Mouse (Mus musculus) gastrocnemius, postnatal 25 days (tissue): ENCODE data around the gene Mettl27. TPM values are rescaled to one million over a fixed set of nuclear protein-coding genes. Genes with fewer than 3 reads are reported as not detected.

Source experiments
- DNase-seq: peaks from one replicate; pipeline ENCODE4 v3.0.0; 2022
- total RNA-seq, 2 experiments: library from RNA; stranded (reverse); gene quantifications; 1 replicate in 1 of 2; 2 replicates in 1 of 2; pipeline ENCODE4 v1.2.3; 2021

Gene Mettl27
- total RNA-seq, 2 experiments from 2014 or later = 4.0 to 5.2 TPM

GRCm38 (mm10) chr5:134985633-134986297 is 53.6 kb downstream of the Mettl27 start, which contains the start of gene Cldn3:
Gene Cldn3 (plus strand): TSS chr5:134986214.
- DNase-seq = no peak

- DNase-seq = no peak
Observed at GRCm38 (mm10) chr5:134986298-134987268, 54.4 kb downstream of the Mettl27 start.

GRCm38 (mm10) chr5:134989166-134989565 is 57.0 kb downstream of the Mettl27 start:
- DNase-seq = no peak

GRCm38 (mm10) chr5:134989741-134990140 is 57.6 kb downstream of the Mettl27 start:
- no peak for DNase-seq

Other genes with a start within 250 kb of the Mettl27 start
- gene Limk1, start 243.8 kb upstream of the Mettl27 start, total RNA-seq = 1 to 10 TPM; 2.7 to 2.8 TPM
- 100 to 1,000 TPM in 1 of 2 experiments, 10 to 100 TPM in 1; 72.9 to 155 TPM for gene Eln, start 185.0 kb upstream of the Mettl27 start, total RNA-seq
- not detected for gene Tmem270, start 25.6 kb upstream of the Mettl27 start, total RNA-seq
- gene Cldn13, start 16.8 kb upstream of the Mettl27 start, total RNA-seq = not detected
- not detected for gene Cldn4, start 14.6 kb downstream of the Mettl27 start, total RNA-seq
- gene Cldn3, start 53.8 kb downstream of the Mettl27 start, total RNA-seq = under 1 TPM in 1 of 2 experiments, not detected in 1; 0.21 TPM
- 10 to 100 TPM; 57.1 to 58.5 TPM for gene Abhd11, start 76.8 kb downstream of the Mettl27 start, total RNA-seq
- gene Stx1a, start 91.1 kb downstream of the Mettl27 start, total RNA-seq = 1 to 10 TPM in 1 of 2 experiments, under 1 TPM in 1; 0.69 to 1.5 TPM
- 10 to 100 TPM; 22.0 to 25.2 TPM for gene Dnajc30, start 131.8 kb downstream of the Mettl27 start, total RNA-seq
- 10 to 100 TPM; 21.7 to 27.4 TPM for gene Bud23, start 132.6 kb downstream of the Mettl27 start, total RNA-seq
- gene Vps37d, start 145.9 kb downstream of the Mettl27 start, total RNA-seq = under 1 TPM in 1 of 2 experiments, not detected in 1; 0.41 TPM
- gene Mlxipl, start 157.5 kb downstream of the Mettl27 start, total RNA-seq = 10 to 100 TPM; 72.1 to 80.3 TPM
- gene Tbl2, start 217.3 kb downstream of the Mettl27 start, total RNA-seq = 10 to 100 TPM in 1 of 2 experiments, 1 to 10 TPM in 1; 7.5 to 10.5 TPM
- gene Bcl7b, start 235.9 kb downstream of the Mettl27 start, total RNA-seq = 10 to 100 TPM; 27.1 to 27.4 TPM